Mouse (Mus musculus): ENCODE data around the gene Zfp354b.

The Zfp354b gene

GRCm38 (mm10) chr11:50886231-50886932 is 45.1 kb downstream of the Zfp354b start:
- no peak for DNase-seq (ENCODE audit: extremely low spot score, low spot score)

- no peak for DNase-seq (ENCODE audit: extremely low spot score, low spot score)
Observed at GRCm38 (mm10) chr11:50883756-50884155, 47.7 kb downstream of the Zfp354b start.

- DNase-seq (ENCODE audit: extremely low spot score, low spot score), result no peak
Observed at GRCm38 (mm10) chr11:50878641-50879040, 52.8 kb downstream of the Zfp354b start.

Data from neural tube, embryonic 10.5 days (tissue).